Mouse (Mus musculus): ENCODE results near the gene Pakap. TPM values are rescaled to one million over a fixed set of nuclear protein-coding genes. Genes with fewer than 3 reads are reported as not detected.

Pakap gene
- polyA plus RNA-seq, 1 experiment, result 7.1 TPM

GRCm38 (mm10) chr4:57601458-57601835, 33.5 kb downstream of the Pakap start:
- TF ChIP-seq USF1 (IDR thresholded peaks at IDR 0.05; ENCODE audit: low read depth), result peak; percentile 62
- no peak for TF ChIP-seq MYOD1 (IDR thresholded peaks at IDR 0.05; ENCODE audit: control insufficient read depth, insufficient read length, low read depth)
- TF ChIP-seq MYOG (IDR thresholded peaks at IDR 0.05; ENCODE audit: control insufficient read depth, extremely low read depth, insufficient read length), result no peak
- TF ChIP-seq MAX (IDR thresholded peaks at IDR 0.05), result no peak
- TF ChIP-seq FOSL1 (IDR thresholded peaks at IDR 0.05; ENCODE audit: insufficient read depth, low read length, poor library complexity, severe bottlenecking), result no peak
- TF ChIP-seq CTCF (IDR thresholded peaks at IDR 0.05; ENCODE audit: control insufficient read depth, insufficient read depth, insufficient read length), result no peak
- peaks cover 69% of the 10 kb centered on the region for H3K79me2 ChIP-seq (ENCODE audit: control insufficient read depth, insufficient read depth)
- peaks cover 14% of the 10 kb centered on the region for H3K79me3 ChIP-seq (ENCODE audit: low read depth)
- no peak overlapping the region for H3K4me3 ChIP-seq (ENCODE audit: insufficient read depth, poor library complexity, severe bottlenecking)
- no peaks in the 10 kb centered on the region for H3K27me3 ChIP-seq (ENCODE audit: control insufficient read depth, insufficient read depth, insufficient read length)
- peaks cover 3% of the 10 kb centered on the region for H3K36me3 ChIP-seq (ENCODE audit: control insufficient read depth, insufficient read depth)
- H3ac ChIP-seq (ENCODE audit: control insufficient read depth, insufficient read length, low read depth), result no peak overlapping the region

GRCm38 (mm10) chr4:57601903-57602617, 34.1 kb downstream of the Pakap start:
- H3K79me3 ChIP-seq (ENCODE audit: low read depth), result peaks cover 14% of the 10 kb centered on the region
- H3K4me3 ChIP-seq (ENCODE audit: insufficient read depth, poor library complexity, severe bottlenecking), result no peak overlapping the region
- H3K79me2 ChIP-seq (ENCODE audit: control insufficient read depth, insufficient read depth), result peaks cover 63% of the 10 kb centered on the region
- H3ac ChIP-seq (ENCODE audit: control insufficient read depth, insufficient read length, low read depth), result no peak overlapping the region
- peaks cover 3% of the 10 kb centered on the region for H3K36me3 ChIP-seq (ENCODE audit: control insufficient read depth, insufficient read depth)
- H3K27me3 ChIP-seq (ENCODE audit: control insufficient read depth, insufficient read depth, insufficient read length), result no peaks in the 10 kb centered on the region
- TF ChIP-seq MYOD1 (IDR thresholded peaks at IDR 0.05; ENCODE audit: control insufficient read depth, insufficient read length, low read depth) (peak; percentile 51), FOSL1 (IDR thresholded peaks at IDR 0.05; ENCODE audit: insufficient read depth, low read length, poor library complexity, severe bottlenecking) (no peak), CTCF (IDR thresholded peaks at IDR 0.05; ENCODE audit: control insufficient read depth, insufficient read depth, insufficient read length) (no peak), CEBPB (IDR thresholded peaks at IDR 0.05; ENCODE audit: low read depth) (peak; percentile 70)

GRCm38 (mm10) chr4:57606258-57606657, 38.3 kb downstream of the Pakap start:
- H3K4me3 ChIP-seq (ENCODE audit: insufficient read depth, poor library complexity, severe bottlenecking), result no peak overlapping the region
- no peak for TF ChIP-seq MYOD1 (IDR thresholded peaks at IDR 0.05; ENCODE audit: control insufficient read depth, insufficient read length, low read depth)
- TF ChIP-seq CEBPB (IDR thresholded peaks at IDR 0.05; ENCODE audit: low read depth), result no peak
- peak; percentile 63 for TF ChIP-seq FOSL1 (IDR thresholded peaks at IDR 0.05; ENCODE audit: insufficient read depth, low read length, poor library complexity, severe bottlenecking)
- TF ChIP-seq CTCF (IDR thresholded peaks at IDR 0.05; ENCODE audit: control insufficient read depth, insufficient read depth, insufficient read length), result no peak
- TF ChIP-seq MYOG (IDR thresholded peaks at IDR 0.05; ENCODE audit: control insufficient read depth, extremely low read depth, insufficient read length), result no peak
- peak; percentile 51 for TF ChIP-seq USF1 (IDR thresholded peaks at IDR 0.05; ENCODE audit: low read depth)
- peak; percentile 16 for TF ChIP-seq MAX (IDR thresholded peaks at IDR 0.05)
- no peaks in the 10 kb centered on the region for H3K36me3 ChIP-seq (ENCODE audit: control insufficient read depth, insufficient read depth)
- peaks cover 8% of the 10 kb centered on the region for H3K79me3 ChIP-seq (ENCODE audit: low read depth)
- no peaks in the 10 kb centered on the region for H3K27me3 ChIP-seq (ENCODE audit: control insufficient read depth, insufficient read depth, insufficient read length)
- no peak overlapping the region for H3ac ChIP-seq (ENCODE audit: control insufficient read depth, insufficient read length, low read depth)
- peaks cover 49% of the 10 kb centered on the region for H3K79me2 ChIP-seq (ENCODE audit: control insufficient read depth, insufficient read depth)

GRCm38 (mm10) chr4:57607247-57607942, 39.4 kb downstream of the Pakap start:
- no peaks in the 10 kb centered on the region for H3K36me3 ChIP-seq (ENCODE audit: control insufficient read depth, insufficient read depth)
- no peak overlapping the region for H3K4me3 ChIP-seq (ENCODE audit: insufficient read depth, poor library complexity, severe bottlenecking)
- peak overlapping the region; percentile 46 for H3ac ChIP-seq (ENCODE audit: control insufficient read depth, insufficient read length, low read depth)
- no peaks in the 10 kb centered on the region for H3K27me3 ChIP-seq (ENCODE audit: control insufficient read depth, insufficient read depth, insufficient read length)
- H3K79me2 ChIP-seq (ENCODE audit: control insufficient read depth, insufficient read depth), result peaks cover 55% of the 10 kb centered on the region
- H3K79me3 ChIP-seq (ENCODE audit: low read depth), result peaks cover 8% of the 10 kb centered on the region
- TF ChIP-seq MAX (IDR thresholded peaks at IDR 0.05) (no peak), CTCF (IDR thresholded peaks at IDR 0.05; ENCODE audit: control insufficient read depth, insufficient read depth, insufficient read length) (peak; percentile 45)

- peak; percentile 89 for TF ChIP-seq USF1 (IDR thresholded peaks at IDR 0.05; ENCODE audit: low read depth)
- peak; percentile 38 for TF ChIP-seq MYOD1 (IDR thresholded peaks at IDR 0.05; ENCODE audit: control insufficient read depth, insufficient read length, low read depth)
- no peak for TF ChIP-seq MAX (IDR thresholded peaks at IDR 0.05)
- TF ChIP-seq FOSL1 (IDR thresholded peaks at IDR 0.05; ENCODE audit: insufficient read depth, low read length, poor library complexity, severe bottlenecking), result no peak
- no peak for TF ChIP-seq CEBPB (IDR thresholded peaks at IDR 0.05; ENCODE audit: low read depth)
- H3K36me3 ChIP-seq (ENCODE audit: control insufficient read depth, insufficient read depth), result no peaks in the 10 kb centered on the region
- peaks cover 71% of the 10 kb centered on the region for H3K79me2 ChIP-seq (ENCODE audit: control insufficient read depth, insufficient read depth)
- H3K27me3 ChIP-seq (ENCODE audit: control insufficient read depth, insufficient read depth, insufficient read length), result no peaks in the 10 kb centered on the region
- H3ac ChIP-seq (ENCODE audit: control insufficient read depth, insufficient read length, low read depth), result no peak overlapping the region
- peaks cover 11% of the 10 kb centered on the region for H3K79me3 ChIP-seq (ENCODE audit: low read depth)
- no peak overlapping the region for H3K4me3 ChIP-seq (ENCODE audit: insufficient read depth, poor library complexity, severe bottlenecking)
Observed at GRCm38 (mm10) chr4:57611303-57612077, 43.5 kb downstream of the Pakap start.
